Mouse (Mus musculus): ENCODE measurements at regions not wholly inside any gene's neighbourhood (a gene's known extent, or its start where the extent isn't known, plus 50 kb on each side); places are given as distances from the start of the nearest gene placed in this dataset.

DNA sequence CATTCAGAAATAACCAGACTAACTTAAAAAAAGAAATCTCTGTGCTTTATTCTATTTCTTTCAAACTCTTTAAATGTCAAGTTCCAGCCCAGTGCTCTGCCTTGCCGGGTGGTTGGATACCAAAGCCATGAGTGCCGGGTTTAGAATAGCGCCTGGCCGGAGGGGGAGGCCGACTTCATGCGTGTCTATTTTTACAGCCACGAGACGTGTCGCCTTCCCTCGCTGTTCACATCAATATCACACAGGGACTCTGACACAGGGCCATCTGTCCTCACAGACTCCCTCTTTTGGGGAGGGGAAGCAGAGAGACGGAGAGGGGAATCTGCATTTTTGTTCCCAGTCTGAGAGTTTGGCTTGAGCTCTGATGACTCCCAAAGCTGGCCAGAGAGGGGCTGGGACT, 58.7 kb downstream of the Rplp1 start:
- no peak for TF ChIP-seq EP300 (IDR thresholded peaks at IDR 0.05; ENCODE audit: low read depth)
- no peak for TF ChIP-seq CTCF (IDR thresholded peaks at IDR 0.05; ENCODE audit: low read depth)
